Mouse (Mus musculus): Measurements from ENCODE around the gene Osbpl10.

DNA sequence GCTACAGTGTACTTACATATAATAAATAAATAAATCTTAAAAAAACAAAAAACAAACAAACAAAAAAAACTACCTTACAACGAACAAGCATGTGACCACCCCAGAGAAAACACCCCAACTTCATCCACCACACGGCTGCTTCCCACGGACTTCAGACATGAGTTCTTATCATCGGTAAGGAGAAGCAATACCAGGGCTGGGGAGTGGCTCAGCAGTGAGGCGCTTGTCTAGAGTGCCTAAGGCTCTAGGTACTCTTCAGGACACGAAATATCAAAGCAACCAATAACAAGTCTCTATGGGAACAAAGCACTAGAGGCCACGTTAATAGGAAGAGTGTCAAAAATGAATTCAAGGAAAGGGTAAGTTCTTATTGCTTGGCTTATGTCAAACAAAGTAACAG lies 282.1 kb downstream of the Osbpl10 start:
- no peak for TF ChIP-seq CTCF (conservative IDR thresholded peaks at IDR 0.05 in 1 of 2, IDR thresholded peaks at IDR 0.05 in 1 of 2; ENCODE audit: low read depth in 2 of 2, low read length in 2 of 2)
- TF ChIP-seq CHD2 (IDR thresholded peaks at IDR 0.05; ENCODE audit: low read length) = no peak
- TF ChIP-seq NRF1 (IDR thresholded peaks at IDR 0.05; ENCODE audit: low read depth, low read length) = no peak
- TF ChIP-seq MXI1 (IDR thresholded peaks at IDR 0.05; ENCODE audit: low read depth, low read length) = no peak

All from CH12.LX (cell line).